Mouse (Mus musculus): ENCODE measurements at regions not wholly inside any gene's neighbourhood (a gene's known extent, or its start where the extent isn't known, plus 50 kb on each side); places are given as distances from the start of the nearest gene placed in this dataset.

GRCm38 (mm10) chr7:115217712-115218111 lies 474.2 kb downstream of the Insc start:
- TF ChIP-seq CTCF (IDR thresholded peaks at IDR 0.05; ENCODE audit: borderline replicate concordance, extremely low read depth, insufficient read depth, insufficient read length), result no peak
- TF ChIP-seq POLR2A (IDR thresholded peaks at IDR 0.05; ENCODE audit: borderline replicate concordance, extremely low read depth, insufficient read depth, insufficient read length, poor library complexity, severe bottlenecking), result no peak

Data from brain, embryonic 14.5 days (tissue).